In the genomic region with DNA sequence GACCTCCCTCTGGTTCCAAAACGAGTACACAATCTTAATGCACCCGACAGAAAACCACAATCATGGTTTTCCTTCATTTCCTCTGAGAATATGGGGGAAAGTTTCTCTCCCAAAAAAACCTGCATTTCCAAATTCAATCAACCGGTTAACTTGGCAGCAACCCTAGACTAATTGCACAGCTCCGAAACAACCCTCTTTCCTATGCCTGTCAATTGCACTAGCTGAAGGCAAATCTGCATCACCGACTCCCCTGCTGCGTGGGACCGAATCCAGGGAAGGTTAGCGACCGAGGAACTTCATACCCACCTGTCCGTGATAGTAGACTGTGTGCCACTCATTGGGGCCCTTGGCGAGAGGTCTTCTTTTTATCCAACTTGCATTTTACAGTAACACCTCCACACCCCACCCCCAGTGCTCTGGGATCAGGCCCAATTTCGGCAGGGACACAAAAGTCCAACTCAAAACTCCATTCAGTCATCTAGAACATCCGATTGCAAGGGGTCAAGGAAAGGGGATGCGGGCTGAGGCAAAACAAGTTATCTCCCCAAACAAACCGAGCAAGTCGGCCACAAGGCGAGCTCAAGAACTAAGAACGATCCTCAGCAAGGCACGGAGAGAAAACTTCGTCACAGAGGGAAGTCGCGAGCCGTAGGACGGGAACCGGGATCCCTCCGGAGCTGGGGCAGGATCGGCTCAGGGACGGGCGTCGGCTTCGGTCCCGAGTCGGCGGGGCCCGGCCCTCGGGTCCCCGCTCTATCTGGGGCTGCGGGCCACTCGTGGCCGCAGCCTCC, we compare ENCODE assay signal across 8 mouse cellular contexts. TPM values are rescaled to one million over a fixed set of nuclear protein-coding genes. Genes with fewer than 3 reads are reported as not detected.
DNase-seq lines count a peak whose midpoint lies in the region; ATAC-seq and TF ChIP-seq lines count a peak whose summit lies in the region.

No protein-coding gene starts in this region.

- under 1% methylated on average over 35 of the region's 40 CpGs for WGBS in lung, embryonic 15.5 days

- ATAC-seq in lung, embryonic 15.5 days (ENCODE audit: borderline replicate concordance, extremely low read depth, low FRiP score, low TSS enrichment): no peak

- H3K4me1 ChIP-seq in lung, embryonic 15.5 days: peaks cover 32% of the 10 kb centered on the region

- H3K27me3 ChIP-seq in lung, embryonic 15.5 days: no peaks in the 10 kb centered on the region

- no peaks in the 10 kb centered on the region for H3K9me3 ChIP-seq in lung, embryonic 15.5 days

- peak in 1 of 2 experiments; percentile 41 for DNase-seq in layer of hippocampus, adult 2 months (ENCODE audit: low spot score in 2 of 2)
- DNase-seq in layer of hippocampus, adult 9-10 months (ENCODE audit: low spot score): no peak
- peak; percentile 57 for DNase-seq in MN1 (ENCODE audit: low spot score)
- DNase-seq in cerebellum, postnatal 25 days: peak; percentile 66 to 77
- peak; percentile 53 for DNase-seq in heart, adult 8-10 months (ENCODE audit: low spot score)
- peak; percentile 76 for DNase-seq in kidney, adult 8-10 months
- peak; percentile 41 to 75 for DNase-seq in spleen, postnatal 4 days (ENCODE audit: low spot score in 2 of 2)

- H3K4me3 ChIP-seq in layer of hippocampus, adult 2 months: peak overlapping the region; percentile 96
- H3K4me3 ChIP-seq in lung, embryonic 15.5 days: peak overlapping the region; percentile 90

- H3K4me2 ChIP-seq in lung, embryonic 15.5 days: peak overlapping the region; percentile 77

- peak overlapping the region; percentile 98 for H3K27ac ChIP-seq in layer of hippocampus, adult 2 months
- peak overlapping the region; percentile 98 for H3K27ac ChIP-seq in lung, embryonic 15.5 days

- H3K36me3 ChIP-seq in lung, embryonic 15.5 days: no peaks in the 10 kb centered on the region

- TF ChIP-seq CTCF in layer of hippocampus, adult 2 months (conservative IDR thresholded peaks at IDR 0.05): no peak

- peak overlapping the region; percentile 92 for H3K9ac ChIP-seq in lung, embryonic 15.5 days

RNA-seq across cellular contexts. Expression of a gene that starts 2.0 kb away (rescaled TPM):
- 100 to 1,000 TPM; 146 to 162 TPM for total RNA-seq in layer of hippocampus, adult 2 months (2021)
- 100 to 1,000 TPM; 132 to 160 (median 141) TPM for total RNA-seq in heart, adult 8-10 months (2022)
- polyA plus RNA-seq in lung, embryonic 15.5 days (2015; fragmentation: Nextera tagmentation; extraction: Ambion mirVana): 12.5 and 14.3 TPM in 2 replicates

RNA-seq across cellular contexts. Expression of a gene that starts 11.3 kb away (rescaled TPM):
- 10 to 100 TPM; 23.5 to 25.5 TPM for total RNA-seq in layer of hippocampus, adult 2 months (2021)
- total RNA-seq in heart, adult 8-10 months (2022): 1 to 10 TPM; 3.9 to 7.5 (median 6.6) TPM
- polyA plus RNA-seq in lung, embryonic 15.5 days (2015; fragmentation: Nextera tagmentation; extraction: Ambion mirVana): 3.7 and 4.0 TPM in 2 replicates
